Mouse (Mus musculus) bone marrow, adult 2 months (tissue): ENCODE results near the gene Gtf2h1.

Source experiments
- CTCF ChIP-seq: fragments of 200-500 bp; IDR thresholded peaks from 2 replicates; pipeline ENCODE4 v1.5.1; 2011; ENCODE audit warnings: low read length, control low read depth; ENCODE audit not compliant: control insufficient read depth, insufficient read depth
- POLR2A ChIP-seq: fragments of 200-500 bp; IDR thresholded peaks from 2 replicates; pipeline ENCODE4 v1.6.1; 2011; ENCODE audit warnings: low read depth, mild to moderate bottlenecking, control low read depth, low read length, borderline replicate concordance; ENCODE audit not compliant: control insufficient read depth

- peak; percentile 90 for TF ChIP-seq CTCF
- no peak for TF ChIP-seq POLR2A
Measured at GRCm38 (mm10) chr7:46770706-46771105, 25.2 kb upstream of the Gtf2h1 start.
